Mouse (Mus musculus): ENCODE results near the gene Nedd4. TPM values are rescaled to one million over a fixed set of nuclear protein-coding genes. Genes with fewer than 3 reads are reported as not detected.

Nedd4 gene
- polyA plus RNA-seq, 1 experiment from 2014 or later, result 731 TPM

DNA sequence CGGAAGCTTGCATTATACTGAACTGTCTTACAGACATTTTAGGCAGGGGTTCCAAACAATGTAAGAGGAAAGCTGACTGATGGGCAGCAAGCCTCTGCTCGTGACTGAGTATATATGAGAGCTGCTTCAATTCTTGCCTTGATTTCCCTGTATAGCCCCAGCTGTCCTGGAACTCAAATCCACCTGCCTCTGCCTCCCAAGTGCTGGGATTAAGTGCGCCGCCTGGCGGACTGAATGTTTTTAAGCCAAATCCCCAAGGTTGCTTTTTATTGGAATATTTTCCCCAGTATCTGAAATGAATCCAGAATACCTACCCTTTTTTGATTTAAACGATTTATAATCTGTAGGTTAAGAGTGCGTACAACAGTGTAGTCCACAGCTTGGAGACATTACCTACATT is 7.2 kb downstream of the Nedd4 start:
- H3K27ac ChIP-seq, result no peak overlapping the region
- no peaks in the 10 kb centered on the region for H3K9me3 ChIP-seq
- no peak overlapping the region for H3K9ac ChIP-seq
- ATAC-seq (ENCODE audit: low FRiP score), result no peak
- peaks cover 73% of the 10 kb centered on the region for H3K36me3 ChIP-seq (replicated peaks)
- H3K4me2 ChIP-seq, result no peak overlapping the region
- no peaks in the 10 kb centered on the region for H3K27me3 ChIP-seq
- 79% methylated on average over 7 of the region's 7 CpGs for WGBS
- H3K4me3 ChIP-seq (replicated peaks), result no peak overlapping the region
- H3K4me1 ChIP-seq, result peaks cover 43% of the 10 kb centered on the region

DNA sequence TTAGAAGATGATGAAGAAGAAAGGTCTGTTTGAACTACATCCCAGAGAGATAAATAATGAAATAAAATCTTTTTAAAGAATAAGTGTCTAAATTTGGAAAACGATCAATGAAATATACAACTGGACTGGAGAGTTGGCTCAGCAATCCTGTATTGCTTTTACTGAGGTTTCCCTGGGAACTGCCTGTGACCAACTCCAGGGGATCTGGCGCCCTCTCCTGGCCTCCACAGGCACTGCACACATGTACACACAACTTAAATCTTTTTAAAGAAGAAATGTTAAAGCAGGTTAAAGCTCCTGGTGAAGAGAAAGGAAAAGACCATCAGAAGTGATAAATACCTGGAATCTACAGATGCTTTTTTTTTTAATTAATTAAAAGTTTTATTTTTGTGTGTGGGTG is 10.2 kb downstream of the Nedd4 start:
- Histone ChIP-seq H3K9me3 (no peaks in the 10 kb centered on the region), H3K27ac (no peak overlapping the region), H3K27me3 (no peaks in the 10 kb centered on the region), H3K4me2 (no peak overlapping the region), H3K4me1 (peaks cover 18% of the 10 kb centered on the region), H3K36me3 (replicated peaks) (peaks cover 74% of the 10 kb centered on the region), H3K4me3 (replicated peaks) (no peak overlapping the region), H3K9ac (no peak overlapping the region)
- ATAC-seq (ENCODE audit: low FRiP score), result no peak
- 33% methylated on average over 2 of the region's 2 CpGs for WGBS

DNA sequence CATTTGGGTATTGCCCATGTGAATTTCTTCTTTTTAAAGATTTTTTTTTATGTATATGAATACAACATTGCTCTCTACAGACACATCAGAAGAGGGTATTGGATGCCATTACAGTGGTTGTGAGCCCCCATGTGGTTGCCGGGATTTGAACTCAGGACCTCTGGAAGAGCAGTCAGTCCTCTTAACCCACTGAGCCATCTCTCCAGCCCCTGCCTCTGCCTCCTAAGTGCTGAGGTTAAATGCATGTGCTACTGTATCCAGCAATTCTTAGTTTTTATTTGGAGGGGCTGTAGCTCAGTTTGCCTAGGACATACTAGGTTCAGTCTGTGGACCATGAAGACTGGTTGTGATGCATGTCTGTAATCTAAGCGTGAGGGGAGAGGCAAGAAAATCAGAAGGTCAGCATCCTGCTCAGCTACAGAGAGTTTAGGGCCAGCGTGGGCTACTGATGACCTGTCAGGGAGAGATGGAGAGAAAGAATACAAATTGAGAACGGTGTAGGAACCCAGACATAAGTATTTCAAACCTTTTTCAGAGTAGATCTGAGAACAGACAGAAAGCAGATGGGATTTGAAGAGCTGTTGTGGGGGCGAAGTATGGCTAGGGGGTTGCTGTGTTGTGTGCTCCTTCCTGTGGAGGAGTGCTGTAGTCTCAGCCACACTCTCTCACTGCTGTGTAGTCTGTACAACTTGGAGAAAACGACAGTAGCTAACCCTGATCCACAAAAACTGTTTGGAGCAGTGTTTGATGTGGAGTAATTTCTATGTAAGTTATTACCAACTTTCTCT is 13.0 kb downstream of the Nedd4 start:
- Histone ChIP-seq H3K4me2 (no peak overlapping the region), H3K9me3 (no peaks in the 10 kb centered on the region), H3K27ac (no peak overlapping the region), H3K27me3 (no peaks in the 10 kb centered on the region), H3K9ac (no peak overlapping the region), H3K4me1 (peaks cover 2% of the 10 kb centered on the region), H3K36me3 (replicated peaks) (peaks cover 77% of the 10 kb centered on the region), H3K4me3 (replicated peaks) (no peak overlapping the region)
- 92% methylated on average over 6 of the region's 6 CpGs for WGBS
- ATAC-seq (ENCODE audit: low FRiP score), result no peak

DNA sequence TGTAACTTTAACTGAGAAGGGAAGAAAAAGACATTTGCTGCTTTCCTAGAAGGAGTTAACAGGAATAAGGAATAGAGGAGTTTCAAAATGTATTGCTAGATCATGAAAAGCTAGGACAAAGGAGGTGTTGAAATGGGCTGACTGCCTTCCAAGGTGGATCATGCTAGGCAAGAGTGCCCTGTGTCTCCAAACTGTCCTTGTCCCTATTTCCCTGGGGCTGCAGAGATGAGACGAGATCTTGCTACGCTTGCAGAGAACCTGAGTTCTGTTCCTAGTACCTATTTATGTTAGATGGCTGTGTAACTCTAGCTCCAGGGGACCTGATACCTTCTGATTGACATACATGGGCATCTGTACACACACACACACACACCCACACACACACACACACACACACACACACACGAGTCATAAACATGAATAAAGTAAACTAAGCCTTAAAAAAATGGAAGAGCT is 13.6 kb downstream of the Nedd4 start:
- no peaks in the 10 kb centered on the region for H3K27me3 ChIP-seq
- no peaks in the 10 kb centered on the region; the same call in 1 of the 2 replicates for H3K4me1 ChIP-seq
- no peaks in the 10 kb centered on the region for H3K9me3 ChIP-seq
- no peak for ATAC-seq (ENCODE audit: low FRiP score)
- H3K4me2 ChIP-seq, result no peak overlapping the region
- H3K36me3 ChIP-seq (replicated peaks), result peaks cover 75% of the 10 kb centered on the region
- 92% methylated on average over 3 of the region's 3 CpGs for WGBS
- H3K9ac ChIP-seq, result no peak overlapping the region
- H3K27ac ChIP-seq, result no peak overlapping the region
- H3K4me3 ChIP-seq (replicated peaks), result no peak overlapping the region

DNA sequence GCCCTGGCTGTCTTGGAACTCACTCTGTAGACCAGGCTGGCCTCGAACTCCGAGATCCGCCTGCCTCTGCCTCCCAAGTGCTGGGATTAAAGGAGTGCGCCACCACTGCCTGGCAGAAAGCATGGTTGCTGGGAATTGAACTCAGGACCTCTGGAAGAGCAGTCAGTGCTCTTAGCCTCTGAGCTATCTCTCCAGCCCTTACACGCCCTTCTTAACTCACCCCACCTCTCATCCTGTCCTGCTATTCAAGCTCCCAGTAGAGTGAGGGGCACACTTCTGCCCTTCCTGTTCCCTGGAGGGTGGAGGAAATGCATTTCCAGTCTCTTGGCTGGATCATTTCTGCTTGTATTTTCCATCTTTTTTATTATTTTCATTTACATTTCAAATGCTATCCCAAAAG is 15.5 kb downstream of the Nedd4 start:
- 91% methylated on average over 5 of the region's 5 CpGs for WGBS
- no peak overlapping the region for H3K9ac ChIP-seq

DNA sequence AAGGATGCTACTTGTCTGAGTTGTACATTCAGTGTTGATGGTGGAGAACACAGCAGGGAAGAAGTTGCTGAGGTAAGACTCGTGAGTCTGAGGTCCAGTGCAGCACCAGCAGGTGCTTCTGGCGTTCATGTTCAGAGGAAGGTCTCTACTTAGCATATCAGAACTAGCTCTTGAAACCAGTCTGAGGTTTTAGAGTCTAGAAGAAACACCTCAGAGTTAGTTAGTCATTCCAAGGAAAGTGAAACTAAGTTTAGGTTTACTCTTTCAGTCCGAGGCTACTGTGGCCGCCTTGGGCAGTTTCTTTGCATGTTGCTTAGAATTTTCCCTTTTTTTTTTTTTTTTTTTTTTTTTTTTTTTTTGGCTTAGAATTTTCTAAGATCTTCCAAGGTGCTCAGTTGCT is 16.6 kb downstream of the Nedd4 start:
- no peaks in the 10 kb centered on the region for H3K9me3 ChIP-seq
- peaks cover 76% of the 10 kb centered on the region for H3K36me3 ChIP-seq (replicated peaks)
- no peak overlapping the region for H3K9ac ChIP-seq

More for the DNA sequence above, 15.5 kb downstream of the Nedd4 start:
- Histone ChIP-seq H3K27ac (no peak overlapping the region), H3K4me2 (no peak overlapping the region), H3K27me3 (no peaks in the 10 kb centered on the region), H3K4me1 (no peaks in the 10 kb centered on the region), H3K9me3 (no peaks in the 10 kb centered on the region), H3K36me3 (replicated peaks) (peaks cover 79% of the 10 kb centered on the region), H3K4me3 (replicated peaks) (no peak overlapping the region)
- ATAC-seq (ENCODE audit: low FRiP score), result no peak

DNA sequence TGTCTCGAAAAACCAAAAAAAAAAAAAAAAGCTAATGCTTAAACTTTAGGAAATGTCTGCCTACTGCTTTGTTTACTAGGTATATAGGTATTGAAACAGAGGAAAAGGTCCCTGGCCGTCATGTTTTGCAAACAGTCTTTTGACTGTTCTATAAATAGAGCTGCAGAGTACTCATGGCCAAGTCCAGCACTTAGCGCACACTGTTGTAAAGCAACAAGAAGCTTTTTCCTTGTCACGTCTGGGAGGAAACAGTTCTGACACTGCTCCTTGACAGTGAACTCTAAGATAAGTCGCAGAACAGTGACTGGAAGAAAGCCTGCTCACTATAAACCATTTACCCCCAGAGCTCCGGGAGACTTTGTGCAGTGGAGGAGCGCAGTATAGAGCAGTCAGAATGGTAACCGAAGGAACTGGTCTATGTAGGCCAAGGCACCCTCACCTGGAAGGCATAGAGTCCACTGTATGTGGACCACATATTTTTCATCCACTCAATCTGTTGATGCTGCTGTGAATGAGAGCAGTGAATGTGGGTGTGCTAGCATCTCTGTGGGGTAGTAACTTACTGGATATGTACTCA is 19.6 kb downstream of the Nedd4 start:
- no peaks in the 10 kb centered on the region for H3K4me1 ChIP-seq
- no peak overlapping the region for H3K4me2 ChIP-seq
- no peaks in the 10 kb centered on the region for H3K9me3 ChIP-seq
- 93% methylated on average over 8 of the region's 8 CpGs for WGBS
- H3K4me3 ChIP-seq (replicated peaks), result no peak overlapping the region
- peaks cover 75% of the 10 kb centered on the region for H3K36me3 ChIP-seq (replicated peaks)
- no peaks in the 10 kb centered on the region for H3K27me3 ChIP-seq
- no peak overlapping the region for H3K27ac ChIP-seq
- no peak for ATAC-seq (ENCODE audit: low FRiP score)
- no peak overlapping the region for H3K9ac ChIP-seq

More for the DNA sequence above, 16.6 kb downstream of the Nedd4 start:
- ATAC-seq (ENCODE audit: low FRiP score), result no peak
- no peak overlapping the region for H3K27ac ChIP-seq
- no peak overlapping the region for H3K4me3 ChIP-seq (replicated peaks)
- H3K4me2 ChIP-seq, result no peak overlapping the region
- H3K27me3 ChIP-seq, result no peaks in the 10 kb centered on the region
- H3K4me1 ChIP-seq, result no peaks in the 10 kb centered on the region
- WGBS, result 86% methylated on average over 4 of the region's 4 CpGs

DNA sequence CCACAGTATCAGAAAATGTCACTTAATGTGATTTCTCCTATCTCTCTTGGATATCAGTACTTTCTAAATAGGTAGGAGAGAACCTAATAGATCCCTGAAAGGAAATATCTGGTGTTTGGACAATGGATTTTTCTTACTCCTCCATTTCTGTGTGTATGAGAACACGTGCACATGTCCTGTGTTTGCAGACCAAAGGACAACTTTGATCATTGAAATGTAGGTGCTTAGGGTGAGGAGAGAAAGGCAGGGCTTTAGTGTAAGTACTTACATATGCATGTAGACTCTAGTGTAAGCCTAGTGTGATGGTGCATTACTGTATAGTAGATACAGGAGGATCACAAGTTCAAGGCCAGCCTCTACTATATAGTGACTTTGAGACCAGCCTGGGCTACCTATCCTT is 21.1 kb downstream of the Nedd4 start:
- Histone ChIP-seq H3K36me3 (replicated peaks) (peaks cover 79% of the 10 kb centered on the region), H3K4me3 (replicated peaks) (no peak overlapping the region), H3K9me3 (no peaks in the 10 kb centered on the region), H3K27ac (no peak overlapping the region), H3K9ac (no peak overlapping the region), H3K27me3 (no peaks in the 10 kb centered on the region), H3K4me2 (no peak overlapping the region), H3K4me1 (no peaks in the 10 kb centered on the region)
- no peak for ATAC-seq (ENCODE audit: low FRiP score)
- WGBS, result 92% methylated on average over 1 of the region's 1 CpGs

DNA sequence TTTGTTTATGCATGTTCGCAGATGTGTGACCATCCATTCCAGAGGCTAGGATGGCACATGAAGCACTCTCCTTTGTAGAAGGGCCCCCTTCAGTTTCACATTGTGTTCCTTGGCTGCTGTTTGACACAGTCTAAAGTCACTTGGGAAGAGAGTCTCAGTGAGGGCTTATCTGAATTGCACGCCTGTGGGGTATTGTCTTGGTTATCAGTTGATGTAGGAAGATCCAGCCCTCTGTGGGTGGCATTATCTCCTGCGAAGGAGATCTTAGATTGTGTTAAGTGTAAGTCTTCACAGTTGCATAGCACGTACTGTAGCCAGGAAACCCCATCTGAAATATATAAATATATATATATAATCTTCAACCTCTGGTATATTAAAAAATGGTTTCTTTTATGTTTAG is 23.1 kb downstream of the Nedd4 start:
- Histone ChIP-seq H3K36me3 (replicated peaks) (peaks cover 88% of the 10 kb centered on the region), H3K27ac (no peak overlapping the region), H3K27me3 (no peaks in the 10 kb centered on the region), H3K4me2 (no peak overlapping the region), H3K9ac (no peak overlapping the region), H3K9me3 (no peaks in the 10 kb centered on the region), H3K4me1 (no peaks in the 10 kb centered on the region), H3K4me3 (replicated peaks) (no peak overlapping the region)
- WGBS, result 91% methylated on average over 4 of the region's 4 CpGs
- ATAC-seq (ENCODE audit: low FRiP score), result no peak

DNA sequence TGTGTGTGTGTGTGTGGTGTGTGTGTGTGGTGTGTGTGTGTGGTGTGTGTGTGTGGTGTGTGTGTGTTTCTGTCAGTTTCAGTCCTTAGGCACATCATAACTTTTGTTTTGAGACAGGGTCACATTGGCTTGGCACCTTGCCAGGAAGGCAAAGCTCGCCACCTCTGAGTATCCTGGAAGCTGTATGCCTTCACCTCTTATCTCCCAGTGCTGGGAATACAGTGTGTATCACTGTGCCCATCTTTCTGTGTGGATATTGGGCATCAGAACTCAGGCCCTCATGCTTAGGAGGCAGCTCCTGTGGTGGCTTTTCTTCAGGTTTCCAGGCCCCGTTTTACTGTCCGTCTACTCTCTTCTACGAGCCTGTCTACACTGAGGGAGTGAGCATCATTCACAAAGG is 24.4 kb downstream of the Nedd4 start:
- Histone ChIP-seq H3K4me2 (no peak overlapping the region), H3K9me3 (no peaks in the 10 kb centered on the region), H3K27ac (no peak overlapping the region), H3K9ac (no peak overlapping the region), H3K36me3 (replicated peaks) (peaks cover 95% of the 10 kb centered on the region), H3K4me3 (replicated peaks) (no peak overlapping the region), H3K4me1 (no peaks in the 10 kb centered on the region), H3K27me3 (no peaks in the 10 kb centered on the region)
- 83% methylated on average over 4 of the region's 4 CpGs for WGBS
- no peak for ATAC-seq (ENCODE audit: low FRiP score)

DNA sequence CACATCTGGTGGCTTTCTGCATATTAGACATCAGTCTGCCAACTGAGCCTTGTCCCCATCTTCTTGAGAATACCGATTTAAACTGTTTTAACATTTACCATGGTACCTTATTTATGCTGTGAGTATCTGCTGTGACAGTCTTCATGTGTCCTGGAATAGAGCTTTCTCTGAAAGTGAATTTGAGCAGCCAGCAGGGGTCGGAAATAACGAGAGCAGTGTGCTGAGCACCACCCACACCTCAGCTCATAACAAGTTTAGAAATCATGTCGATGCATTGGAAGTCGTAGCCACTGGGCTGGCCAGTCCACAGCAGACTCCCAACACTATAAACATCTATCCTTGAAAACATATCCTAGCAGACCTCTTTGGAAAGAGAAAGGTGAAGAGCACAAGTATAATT is 27.4 kb downstream of the Nedd4 start:
- peaks cover 5% of the 10 kb centered on the region; the same call in 1 of the 2 replicates for H3K4me1 ChIP-seq
- no peaks in the 10 kb centered on the region for H3K27me3 ChIP-seq
- ATAC-seq (ENCODE audit: low FRiP score), result no peak
- H3K9me3 ChIP-seq, result no peaks in the 10 kb centered on the region
- H3K4me2 ChIP-seq, result no peak overlapping the region
- no peak overlapping the region for H3K27ac ChIP-seq
- H3K9ac ChIP-seq, result no peak overlapping the region
- H3K4me3 ChIP-seq (replicated peaks), result no peak overlapping the region
- 63% methylated on average over 5 of the region's 5 CpGs for WGBS
- H3K36me3 ChIP-seq (replicated peaks), result peaks cover 92% of the 10 kb centered on the region

DNA sequence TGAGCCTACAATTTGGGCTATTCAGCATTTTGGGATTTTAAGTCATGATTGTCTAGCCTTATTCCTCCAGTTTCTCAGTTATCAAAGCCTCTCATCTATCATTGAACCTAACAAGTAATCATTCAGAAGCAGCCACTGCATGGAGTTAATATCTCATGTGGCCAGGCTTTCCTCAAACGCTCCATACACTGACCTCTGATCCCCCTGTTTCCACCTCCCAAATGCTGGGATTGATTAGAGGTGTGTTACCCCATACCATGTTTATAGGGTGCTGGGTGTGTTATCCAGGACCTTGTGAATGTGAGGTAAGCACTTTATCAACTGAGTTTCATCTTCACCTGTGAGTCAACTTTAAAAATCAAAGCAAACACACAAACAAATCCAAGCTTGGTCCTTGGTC is 28.7 kb downstream of the Nedd4 start:
- 89% methylated on average over 1 of the region's 1 CpGs for WGBS
- Histone ChIP-seq H3K9ac (no peak overlapping the region), H3K27ac (no peak overlapping the region), H3K27me3 (no peaks in the 10 kb centered on the region), H3K4me2 (no peak overlapping the region), H3K4me3 (replicated peaks) (no peak overlapping the region), H3K4me1 (peaks cover 5% of the 10 kb centered on the region; the same call in 1 of the 2 replicates), H3K36me3 (replicated peaks) (peaks cover 85% of the 10 kb centered on the region), H3K9me3 (no peaks in the 10 kb centered on the region)
- ATAC-seq (ENCODE audit: low FRiP score), result no peak

DNA sequence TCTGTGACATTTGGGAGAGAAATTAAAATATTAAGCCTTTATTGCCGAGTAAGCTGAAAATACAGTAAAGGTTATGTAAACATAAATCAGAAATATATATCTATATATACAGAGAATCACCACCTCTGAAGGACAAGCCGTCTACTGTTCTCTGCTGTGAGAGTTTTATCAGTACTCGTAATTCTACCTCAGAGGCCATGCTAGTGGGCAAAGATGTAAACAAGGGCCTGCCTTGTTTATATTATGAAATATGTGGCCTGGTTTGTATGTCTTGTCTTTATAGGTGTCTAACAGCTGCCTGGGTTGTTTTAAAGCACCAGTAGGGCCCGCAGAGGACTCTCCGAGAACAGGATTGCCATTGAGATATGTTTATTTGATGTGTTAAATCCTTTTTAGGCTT is 29.8 kb downstream of the Nedd4 start:
- no peak for ATAC-seq (ENCODE audit: low FRiP score)
- Histone ChIP-seq H3K27ac (no peak overlapping the region), H3K36me3 (replicated peaks) (peaks cover 82% of the 10 kb centered on the region), H3K4me2 (no peak overlapping the region), H3K9ac (no peak overlapping the region), H3K4me3 (replicated peaks) (no peak overlapping the region), H3K9me3 (no peaks in the 10 kb centered on the region), H3K4me1 (peaks cover 5% of the 10 kb centered on the region; the same call in 1 of the 2 replicates), H3K27me3 (no peaks in the 10 kb centered on the region)
- 87% methylated on average over 5 of the region's 5 CpGs for WGBS
